ENCODE assay signal across 11 mouse cellular contexts in the genomic region with DNA sequence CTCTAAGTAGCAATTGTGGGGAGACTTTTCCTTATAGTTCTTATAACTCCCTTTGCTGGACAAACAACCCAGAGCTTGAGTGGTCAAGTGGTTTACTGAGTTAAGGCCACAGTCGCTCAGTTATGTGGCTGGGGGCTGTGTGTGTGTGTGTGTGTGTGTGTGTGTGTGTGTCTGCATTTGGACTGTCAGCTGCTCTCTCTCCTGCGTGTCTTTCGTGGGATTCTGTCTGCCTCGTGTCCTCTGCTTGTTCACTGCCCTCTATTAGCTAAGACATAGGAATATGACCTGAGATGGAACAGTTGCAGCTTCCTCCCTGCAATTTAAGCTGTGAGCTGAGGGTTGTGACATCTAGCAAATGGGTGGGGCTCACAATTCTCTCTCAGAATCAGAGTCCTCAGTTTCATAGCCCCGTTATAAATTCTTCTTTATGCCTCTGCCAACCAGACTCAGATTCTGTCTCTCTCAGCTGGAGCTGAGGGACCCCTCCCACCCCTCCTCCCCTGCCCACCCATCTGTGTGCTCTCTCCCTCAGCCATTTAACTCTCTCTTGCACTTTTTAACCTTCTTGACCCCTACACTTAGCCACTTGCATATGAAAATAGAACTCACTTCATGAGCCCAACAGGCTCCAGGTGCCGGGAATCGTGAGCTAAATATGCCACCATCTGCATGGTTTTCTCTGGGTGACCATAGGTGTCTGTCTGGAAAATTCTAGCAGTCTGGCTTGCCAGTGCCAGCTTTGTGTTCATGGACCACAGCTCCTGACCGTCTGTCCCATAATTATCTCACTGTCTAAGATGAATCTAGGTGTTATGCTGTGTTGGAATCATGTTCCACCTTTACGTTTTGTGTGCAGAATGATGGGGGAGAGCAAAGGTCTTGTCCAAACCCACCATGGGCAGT.
DNase-seq lines count a peak whose midpoint lies in the region; ATAC-seq and TF ChIP-seq lines count a peak whose summit lies in the region.
"Had no signal": no experiment of that assay in that cellular context is flagged by ENCODE, and none has a peak within 500 bp of the region (broad histone marks: within the 10 kb centered on the region; RNA-seq: fewer than 3 reads in every experiment).

No protein-coding gene starts in this region.

- no peak for TF ChIP-seq POLR2A in kidney, adult 2 months (IDR thresholded peaks at IDR 0.05; ENCODE audit: low read depth, low read length)

- no peak overlapping the region for H3K4me2 ChIP-seq in neural tube, embryonic 13.5 days
- no peak overlapping the region for H3K4me2 ChIP-seq in hindbrain, embryonic 16.5 days (ENCODE audit: low read length)

- no peak for TF ChIP-seq CTCF in kidney, adult 2 months (conservative IDR thresholded peaks at IDR 0.05; ENCODE audit: insufficient read depth, insufficient read length, low read depth, low read length)

- H3K27ac ChIP-seq in kidney, adult 2 months (ENCODE audit: insufficient read depth, low read depth, low read length), result peak overlapping the region; percentile 90
- peak overlapping the region; percentile 29 for H3K27ac ChIP-seq in neural tube, embryonic 13.5 days (replicated peaks)
- H3K27ac ChIP-seq in hindbrain, embryonic 16.5 days (ENCODE audit: low read depth, low read length), result peak overlapping the region; percentile 36

- H3K36me3 ChIP-seq in kidney, adult 2 months (ENCODE audit: control insufficient read depth, insufficient read depth, low read length), result no peaks in the 10 kb centered on the region; the same call in 1 of the 2 replicates
- H3K36me3 ChIP-seq in neural tube, embryonic 13.5 days, result no peaks in the 10 kb centered on the region
- no peaks in the 10 kb centered on the region for H3K36me3 ChIP-seq in hindbrain, embryonic 16.5 days (ENCODE audit: control insufficient read depth, insufficient read depth, low read length)

- peak overlapping the region; percentile 38; the same call in 1 of the 2 replicates for H3K9ac ChIP-seq in neural tube, embryonic 13.5 days
- peak overlapping the region; percentile 1; the same call in 1 of the 2 replicates for H3K9ac ChIP-seq in hindbrain, embryonic 16.5 days (ENCODE audit: low read depth, low read length)

- H3K4me3 ChIP-seq in kidney, adult 2 months (ENCODE audit: insufficient read depth, low read depth, low read length), result no peak overlapping the region
- H3K4me3 ChIP-seq in neural tube, embryonic 13.5 days, result no peak overlapping the region
- H3K4me3 ChIP-seq in hindbrain, embryonic 16.5 days (ENCODE audit: low read length), result no peak overlapping the region

- H3K4me1 ChIP-seq in kidney, adult 2 months (ENCODE audit: control insufficient read depth, insufficient read depth, low read length), result peaks cover 14% of the 10 kb centered on the region; the same call in 1 of the 2 replicates
- peaks cover 72% of the 10 kb centered on the region for H3K4me1 ChIP-seq in neural tube, embryonic 13.5 days (replicated peaks)
- peaks cover 25% of the 10 kb centered on the region for H3K4me1 ChIP-seq in hindbrain, embryonic 16.5 days (ENCODE audit: control insufficient read depth, insufficient read depth, low read depth, low read length)

- no peaks in the 10 kb centered on the region for H3K9me3 ChIP-seq in neural tube, embryonic 13.5 days
- H3K9me3 ChIP-seq in hindbrain, embryonic 16.5 days (ENCODE audit: control insufficient read depth, low read length), result no peaks in the 10 kb centered on the region

- no peak for DNase-seq in kidney, adult 2 months
- no peak for DNase-seq in kidney, postnatal 25 days
- DNase-seq in neural tube, embryonic 10.5 days (ENCODE audit: extremely low spot score, low spot score), result no peak
- no peak for DNase-seq in adrenal gland, postnatal 4 days (ENCODE audit: low spot score in 2 of 2)
- DNase-seq in c-Kit-positive CD71-positive TER-119-positive erythroid progenitor cells, embryonic 14.5 days (ENCODE audit: low spot score), result no peak
- DNase-seq in urinary bladder, adult 18-20 months (ENCODE audit: low spot score in 2 of 2), result no peak
- DNase-seq: adrenal gland, postnatal 36 days; heart, adult 11 months; right cerebral cortex, postnatal 25 days had no signal

- H3K27me3 ChIP-seq in kidney, adult 2 months (replicated peaks; ENCODE audit: control insufficient read depth, insufficient read depth, low read length), result no peaks in the 10 kb centered on the region
- no peaks in the 10 kb centered on the region for H3K27me3 ChIP-seq in neural tube, embryonic 13.5 days
- no peaks in the 10 kb centered on the region for H3K27me3 ChIP-seq in hindbrain, embryonic 16.5 days (replicated peaks; ENCODE audit: control insufficient read depth, insufficient read depth, low read length)

- WGBS in kidney, adult 2 months, result 41% methylated on average over 9 of the region's 9 CpGs
- 40% methylated on average over 9 of the region's 9 CpGs for WGBS in neural tube, embryonic 13.5 days
- 51% methylated on average over 9 of the region's 9 CpGs for WGBS in hindbrain, embryonic 16.5 days

- no peak for ATAC-seq in neural tube, embryonic 13.5 days (ENCODE audit: low read depth)
- no peak for ATAC-seq in hindbrain, embryonic 16.5 days

Comparison
In these comparisons a context has a peak if more than half of its experiments do, and no peak if none do; other contexts are left out.
1. H3K27ac ChIP-seq: peak in every context shown above with its lines; median percentile 90 in kidney, adult 2 months; 36 in hindbrain, embryonic 16.5 days; 29 in neural tube, embryonic 13.5 days.